Mouse (Mus musculus) megakaryocyte progenitor cell, adult 5-6 weeks (primary cell): ENCODE measurements at regions not wholly inside any gene's neighbourhood (a gene's known extent, or its start where the extent isn't known, plus 50 kb on each side); places are given as distances from the start of the nearest gene placed in this dataset.
"Not testable (repeated sequence)": the region's sequence is repeated elsewhere in the genome, so short reads cannot be mapped to it uniquely, and the experiment has no call there.

Source experiments
- ATAC-seq: replicated peaks from 2 replicates; pipeline ENCODE4 v1.8.0; 2016; ENCODE audit warnings: mild to moderate bottlenecking, moderate TSS enrichment, inconsistent platforms; ENCODE audit not compliant: poor library complexity

GRCm38 (mm10) chr3:6886200-6887052, 266.2 kb upstream of the 1700008P02Rik start:
- no peak for ATAC-seq

GRCm38 (mm10) chr3:6883401-6883800, 263.2 kb upstream of the 1700008P02Rik start:
- no peak for ATAC-seq

GRCm38 (mm10) chr3:6876265-6876664, 256.0 kb upstream of the 1700008P02Rik start:
- no peak for ATAC-seq

- no peak for ATAC-seq
Measured at GRCm38 (mm10) chr3:6872170-6872569, 251.9 kb upstream of the 1700008P02Rik start.

GRCm38 (mm10) chr3:6871752-6872151, 251.5 kb upstream of the 1700008P02Rik start:
- ATAC-seq, result no peak

GRCm38 (mm10) chr3:6866148-6866483, 245.9 kb upstream of the 1700008P02Rik start:
- no peak for ATAC-seq

- ATAC-seq, result no peak
Measured at GRCm38 (mm10) chr3:6865462-6866147, 245.4 kb upstream of the 1700008P02Rik start.

GRCm38 (mm10) chr3:6859866-6860180, 239.6 kb upstream of the 1700008P02Rik start:
- no peak for ATAC-seq

GRCm38 (mm10) chr3:6858982-6859865, 239.0 kb upstream of the 1700008P02Rik start:
- ATAC-seq, result no peak

GRCm38 (mm10) chr3:6819332-6819731, 199.1 kb upstream of the 1700008P02Rik start:
- ATAC-seq, result no peak

- ATAC-seq, result no peak
Measured at GRCm38 (mm10) chr3:6812346-6812745, 192.1 kb upstream of the 1700008P02Rik start.

GRCm38 (mm10) chr3:6809381-6809950, 189.2 kb upstream of the 1700008P02Rik start:
- ATAC-seq, result no peak

GRCm38 (mm10) chr3:6800092-6800716, 180.0 kb upstream of the 1700008P02Rik start:
- ATAC-seq, result not testable (repeated sequence)

- no peak for ATAC-seq
Measured at GRCm38 (mm10) chr3:6768506-6768905, 148.3 kb upstream of the 1700008P02Rik start.

GRCm38 (mm10) chr3:6768085-6768484, 147.8 kb upstream of the 1700008P02Rik start:
- not testable (repeated sequence) for ATAC-seq

- ATAC-seq, result no peak
Measured at GRCm38 (mm10) chr3:6759172-6759571, 138.9 kb upstream of the 1700008P02Rik start.

- no peak for ATAC-seq
Measured at GRCm38 (mm10) chr3:6757562-6757961, 137.3 kb upstream of the 1700008P02Rik start.

GRCm38 (mm10) chr3:6750746-6751145, 130.5 kb upstream of the 1700008P02Rik start:
- not testable (repeated sequence) for ATAC-seq

- ATAC-seq, result no peak
Measured at GRCm38 (mm10) chr3:6731372-6732297, 111.4 kb upstream of the 1700008P02Rik start.

GRCm38 (mm10) chr3:6730066-6730465, 109.8 kb upstream of the 1700008P02Rik start:
- ATAC-seq, result no peak
